Mouse (Mus musculus): ENCODE data around the gene Gm10220. TPM values are rescaled to one million over a fixed set of nuclear protein-coding genes. Genes with fewer than 3 reads are reported as not detected.

The Gm10220 gene
- polyA plus RNA-seq, 1 experiment from 2014 or later: not detected

Other genes with a start within 250 kb of the Gm10220 start
- 0.05 TPM in 1 of 2 replicates, not detected in the other for gene Gm21663, start 179.0 kb downstream of the Gm10220 start, polyA plus RNA-seq (2015; fragmentation: Nextera tagmentation; extraction: Ambion mirVana)
- 0.06 TPM in 1 of 2 replicates, not detected in the other for gene Gm21671, start 167.0 kb downstream of the Gm10220 start, polyA plus RNA-seq (2015; fragmentation: Nextera tagmentation; extraction: Ambion mirVana)
- gene Gm21680, start 148.8 kb downstream of the Gm10220 start, polyA plus RNA-seq (2015; fragmentation: Nextera tagmentation; extraction: Ambion mirVana): 0.08 and 0.17 TPM in 2 replicates
- 0.17 TPM in 1 of 2 replicates, not detected in the other for gene Gm21698, start 132.8 kb downstream of the Gm10220 start, polyA plus RNA-seq (2015; fragmentation: Nextera tagmentation; extraction: Ambion mirVana)
- 0.12 TPM in 1 of 2 replicates, not detected in the other for gene Gm1979, start 116.6 kb downstream of the Gm10220 start, polyA plus RNA-seq (2015; fragmentation: Nextera tagmentation; extraction: Ambion mirVana)
- gene Gm5862, start 98.5 kb downstream of the Gm10220 start, polyA plus RNA-seq (2015; fragmentation: Nextera tagmentation; extraction: Ambion mirVana): not detected in 2 replicates
- gene Speer4a, start 81.9 kb downstream of the Gm10220 start, polyA plus RNA-seq (2015; fragmentation: Nextera tagmentation; extraction: Ambion mirVana): 0.06 and 0.08 TPM in 2 replicates
- gene Gm7347, start 62.8 kb downstream of the Gm10220 start, polyA plus RNA-seq (2015; fragmentation: Nextera tagmentation; extraction: Ambion mirVana): not detected in 2 replicates
- gene Gm10471, start 32.1 kb downstream of the Gm10220 start, polyA plus RNA-seq (2015; fragmentation: Nextera tagmentation; extraction: Ambion mirVana): 0.05 TPM in 1 of 2 replicates, not detected in the other
- gene 5031410I06Rik, start 16.1 kb downstream of the Gm10220 start, polyA plus RNA-seq (2015; fragmentation: Nextera tagmentation; extraction: Ambion mirVana): not detected in 2 replicates
- 0.05 TPM in 1 of 2 replicates, not detected in the other for gene Gm7361, start 136.3 kb upstream of the Gm10220 start, polyA plus RNA-seq (2015; fragmentation: Nextera tagmentation; extraction: Ambion mirVana)

Data from stomach, embryonic 15.5 days (tissue).